Mouse (Mus musculus): ENCODE measurements at regions not wholly inside any gene's neighbourhood (a gene's known extent, or its start where the extent isn't known, plus 50 kb on each side); places are given as distances from the start of the nearest gene placed in this dataset.
A peak's percentile ranks its signal among the peaks of the same experiment; 100 is the strongest.

- no peak for DNase-seq (ENCODE audit: low spot score in 2 of 2)
Observed at GRCm38 (mm10) chr15:48860627-48861026, 5024.1 kb upstream of the Gm7489 start.

GRCm38 (mm10) chr15:48898546-48898945 is 4986.2 kb upstream of the Gm7489 start:
- DNase-seq (ENCODE audit: low spot score in 2 of 2) = no peak

- DNase-seq (ENCODE audit: low spot score in 2 of 2) = peak in 1 of 2 experiments; percentile 9
Observed at GRCm38 (mm10) chr15:48904687-48905086, 4980.0 kb upstream of the Gm7489 start.

GRCm38 (mm10) chr15:48925940-48926339 is 4958.8 kb upstream of the Gm7489 start:
- no peak for DNase-seq (ENCODE audit: low spot score in 2 of 2)

GRCm38 (mm10) chr15:48946150-48946549 is 4938.6 kb upstream of the Gm7489 start:
- no peak for DNase-seq (ENCODE audit: low spot score in 2 of 2)

GRCm38 (mm10) chr15:48976176-48976575 is 4908.5 kb upstream of the Gm7489 start:
- no peak for DNase-seq (ENCODE audit: low spot score in 2 of 2)

GRCm38 (mm10) chr15:48976583-48976982 is 4908.1 kb upstream of the Gm7489 start:
- no peak for DNase-seq (ENCODE audit: low spot score in 2 of 2)

Data from left cerebral cortex, adult 9 months (tissue).